Comparison of ENCODE assay signal across 14 mouse cellular contexts in genomic region chr7:65980000-65980399, GRCm38 (mm10).
"Had no signal": no experiment of that assay in that cellular context is flagged by ENCODE, and none has a peak within 500 bp of the region (broad histone marks: within the 10 kb centered on the region; RNA-seq: fewer than 3 reads in every experiment).

No protein-coding gene starts in this region.

- H3K27me3 ChIP-seq: lung, embryonic 15.5 days; megakaryocyte, embryonic 14.5 days; midbrain, embryonic 12.5 days; neural tube, embryonic 12.5 days; stomach, embryonic 15.5 days had no signal

- H3K4me1 ChIP-seq: megakaryocyte, embryonic 14.5 days; midbrain, embryonic 12.5 days; stomach, embryonic 15.5 days had no signal

- H3K36me3 ChIP-seq: lung, embryonic 15.5 days; midbrain, embryonic 12.5 days; neural tube, embryonic 12.5 days; stomach, embryonic 15.5 days had no signal

- H3K27ac ChIP-seq: macrophage; midbrain, embryonic 12.5 days; neural tube, embryonic 12.5 days; stomach, embryonic 15.5 days; stomach, postnatal 0 days had no signal

- H3K9ac ChIP-seq: liver, postnatal 0 days; lung, embryonic 15.5 days; midbrain, embryonic 12.5 days; neural tube, embryonic 12.5 days; stomach, embryonic 15.5 days had no signal

- H3K9me3 ChIP-seq: lung, embryonic 15.5 days; midbrain, embryonic 12.5 days; neural tube, embryonic 12.5 days; stomach, embryonic 15.5 days had no signal

- ATAC-seq: liver, postnatal 0 days; midbrain, embryonic 16.5 days had no signal

- DNase-seq: liver, postnatal 0 days; lung, adult 2 months; right cerebral cortex, postnatal 14 days; thymus, adult 2 months; thymus, postnatal 25 days; thymus, postnatal 4 days had no signal

- H3K4me2 ChIP-seq: lung, embryonic 15.5 days; midbrain, embryonic 12.5 days; neural tube, embryonic 12.5 days; stomach, embryonic 15.5 days had no signal

- H3K4me3 ChIP-seq: lung, embryonic 15.5 days; megakaryocyte, embryonic 14.5 days; midbrain, embryonic 12.5 days; neural tube, embryonic 12.5 days; stomach, embryonic 15.5 days had no signal
